Mouse (Mus musculus) brain, embryonic 18.5 days (tissue): ENCODE measurements around the gene Ppp1r9b.

Source experiments
- DNase-seq: peaks from one replicate; pipeline ENCODE4 v3.0.0-alpha.2; 2012; ENCODE audit warnings: low read depth, low spot score

The Ppp1r9b gene

DNA sequence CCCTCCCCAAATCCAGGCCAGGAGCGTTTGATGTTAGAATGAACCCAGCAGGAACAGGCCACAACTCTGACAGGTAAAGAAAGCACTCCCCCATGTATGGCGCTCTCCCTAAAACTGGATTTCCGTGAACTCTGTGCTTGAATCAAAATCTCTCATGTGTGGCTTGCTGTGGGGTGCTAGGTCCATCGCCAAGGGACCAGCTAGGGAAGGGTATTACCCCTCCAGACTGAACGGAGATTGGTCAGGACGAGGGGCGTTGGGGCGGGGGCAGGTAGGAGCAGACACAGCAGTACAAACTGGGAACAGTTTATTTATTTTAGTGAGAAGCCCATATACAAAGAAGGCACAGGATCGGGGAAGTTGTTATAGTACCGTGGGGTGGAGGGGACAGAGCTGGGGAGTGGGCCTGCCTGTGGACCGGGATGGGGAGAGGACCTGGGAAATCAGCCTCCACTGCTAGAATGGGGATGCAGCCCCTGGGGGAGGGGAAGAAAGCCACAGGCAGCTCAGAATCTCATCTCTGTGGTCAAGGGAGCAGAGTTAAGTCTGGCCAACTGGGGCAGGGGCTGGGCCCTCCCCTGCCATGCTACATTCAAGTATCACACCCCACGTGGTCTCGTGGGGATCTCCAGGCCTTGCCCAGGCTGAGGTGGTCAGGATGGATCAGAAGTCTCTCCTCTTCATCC is 53.5 kb downstream of the Ppp1r9b start:
- no peak for DNase-seq

GRCm38 (mm10) chr11:95046980-95047680 is 56.3 kb downstream of the Ppp1r9b start:
- DNase-seq, result no peak

GRCm38 (mm10) chr11:95053062-95053461 is 62.2 kb downstream of the Ppp1r9b start:
- no peak for DNase-seq
